Mouse (Mus musculus) adrenal gland, postnatal 4 days (tissue): ENCODE data around the gene Rabl3. TPM values are rescaled to one million over a fixed set of nuclear protein-coding genes. Genes with fewer than 3 reads are reported as not detected.

Source experiments
- DNase-seq, 2 experiments: peaks; one replicate each; pipeline ENCODE4 v3.0.0; 2021 to 2022; ENCODE audit warnings: low spot score in 2 of 2, mixed read lengths in 2 of 2
- total RNA-seq, 2 experiments: library from RNA; stranded (reverse); gene quantifications; 2 replicates each; pipeline ENCODE4 v1.2.3; 2021

The Rabl3 gene
- total RNA-seq, 2 experiments from 2014 or later = 19.8 to 20.3 TPM

GRCm38 (mm10) chr16:37585129-37585563, 45.5 kb downstream of the Rabl3 start:
- no peak for DNase-seq

- no peak for DNase-seq
Observed at GRCm38 (mm10) chr16:37590921-37591320, 51.2 kb downstream of the Rabl3 start.

- DNase-seq = no peak
Observed at GRCm38 (mm10) chr16:37591551-37591950, 51.9 kb downstream of the Rabl3 start.

GRCm38 (mm10) chr16:37597412-37597811, 57.7 kb downstream of the Rabl3 start:
- DNase-seq = no peak

GRCm38 (mm10) chr16:37598463-37598862, 58.8 kb downstream of the Rabl3 start:
- DNase-seq = no peak

GRCm38 (mm10) chr16:37599326-37599725, 59.6 kb downstream of the Rabl3 start:
- no peak for DNase-seq

GRCm38 (mm10) chr16:37603431-37603830, 63.7 kb downstream of the Rabl3 start:
- no peak for DNase-seq

GRCm38 (mm10) chr16:37604243-37604642, 64.6 kb downstream of the Rabl3 start:
- no peak for DNase-seq

GRCm38 (mm10) chr16:37610333-37610732, 70.6 kb downstream of the Rabl3 start:
- no peak for DNase-seq

- DNase-seq = no peak
Observed at GRCm38 (mm10) chr16:37611072-37611471, 71.4 kb downstream of the Rabl3 start.

- DNase-seq = no peak
Observed at GRCm38 (mm10) chr16:37612013-37612412, 72.3 kb downstream of the Rabl3 start.

- no peak for DNase-seq
Observed at GRCm38 (mm10) chr16:37614540-37614939, 74.9 kb downstream of the Rabl3 start.

- DNase-seq = no peak
Observed at GRCm38 (mm10) chr16:37615429-37615828, 75.7 kb downstream of the Rabl3 start.

GRCm38 (mm10) chr16:37616104-37616503, 76.4 kb downstream of the Rabl3 start:
- DNase-seq = no peak

GRCm38 (mm10) chr16:37617695-37618094, 78.0 kb downstream of the Rabl3 start:
- DNase-seq = no peak

Other genes starting within 250 kb of the Rabl3 start
- 1 to 10 TPM; 2.6 to 4.0 TPM for gene Stxbp5l, start 154.9 kb upstream of the Rabl3 start, total RNA-seq
- 10 to 100 TPM; 15.6 to 16.6 TPM for gene Gtf2e1, start 96 bp upstream of the Rabl3 start, total RNA-seq
- gene Hgd, start 40.3 kb downstream of the Rabl3 start, total RNA-seq = 10 to 100 TPM in 1 of 2 experiments, 1 to 10 TPM in 1; 4.0 to 16.9 TPM
- gene Ndufb4, start 114.6 kb downstream of the Rabl3 start, total RNA-seq = 100 to 1,000 TPM; 108 to 117 TPM
- 100 to 1,000 TPM; 242 to 304 TPM for gene Fstl1, start 237.0 kb downstream of the Rabl3 start, total RNA-seq